Comparison of ENCODE assay signal across 25 mouse cellular contexts in genomic region chr8:9461111-9461510, GRCm38 (mm10).
A peak's percentile ranks its signal among the peaks of the same experiment; 100 is the strongest.
DNase-seq lines count a peak whose midpoint lies in the region; ATAC-seq lines count a peak whose summit lies in the region.
"Had no signal": no experiment of that assay in that cellular context is flagged by ENCODE, and none has a peak within 500 bp of the region (broad histone marks: within the 10 kb centered on the region; RNA-seq: fewer than 3 reads in every experiment).

No protein-coding gene starts in this region.

- DNase-seq in cerebellum, postnatal 4 days (ENCODE audit: low spot score in 2 of 2) = no peak
- DNase-seq in cerebellum, adult 11-12 months = peak; percentile 45
- peak; percentile 53 for DNase-seq in cerebellum, adult 9-11 months
- no peak for DNase-seq in heart, postnatal 10 days
- DNase-seq in embryo, embryonic 9.5 days (ENCODE audit: extremely low spot score) = no peak
- DNase-seq in spleen, postnatal 10 days (ENCODE audit: low spot score in 2 of 2) = no peak
- DNase-seq: adrenal gland, postnatal 10 days; gastrocnemius, adult 2 months; gastrocnemius, postnatal 36 days; heart, adult 18-20 months; heart, postnatal 4 days; kidney, adult 11 months; kidney, postnatal 25 days; layer of hippocampus, postnatal 36 days; left cerebral cortex, postnatal 4 days; liver, postnatal 0 days; midbrain, embryonic 14.5 days; retina, postnatal 1 day; right cerebral cortex, postnatal 25 days; thymus, postnatal 14 days had no signal

- peak; percentile 47 for ATAC-seq in cerebellum, adult (ENCODE audit: insufficient number of reproducible peaks, low FRiP score, low TSS enrichment)
- ATAC-seq: forebrain, embryonic 14.5 days; liver, embryonic 12.5 days; liver, postnatal 0 days; lung, postnatal 0 days; Patski had no signal

- intact Hi-C loops in heart, postnatal 10 days (cut with DNase I) = no loop called here

Comparison
In these comparisons a context has a peak if more than half of its experiments do, and no peak if none do; other contexts are left out.
1. DNase-seq: peak in cerebellum, adult 11-12 months (single experiment) and cerebellum, adult 9-11 months (single experiment); none in cerebellum, postnatal 4 days (0 of 2), heart, postnatal 10 days (0 of 2), embryo, embryonic 9.5 days (single experiment) and spleen, postnatal 10 days (0 of 2).